Mouse (Mus musculus) lung, postnatal 25 days (tissue): ENCODE data around the gene Myo3a.

Experiments used
- DNase-seq: peaks from one replicate; pipeline ENCODE4 v3.0.0; 2022; ENCODE audit warnings: low spot score

The Myo3a gene

GRCm38 (mm10) chr2:22620978-22621827 is 393.9 kb downstream of the Myo3a start:
- no peak for DNase-seq

GRCm38 (mm10) chr2:22621828-22622731 is 394.8 kb downstream of the Myo3a start, which contains the start of gene Gad2:
TSS of gene Gad2 (plus strand) at chr2:22622205.
- no peak for DNase-seq

GRCm38 (mm10) chr2:22623111-22624070 is 396.1 kb downstream of the Myo3a start:
- DNase-seq, result no peak

GRCm38 (mm10) chr2:22624188-22624975 is 397.1 kb downstream of the Myo3a start:
- no peak for DNase-seq

- no peak for DNase-seq
Measured at GRCm38 (mm10) chr2:22625096-22625960, 398.0 kb downstream of the Myo3a start.

- no peak for DNase-seq
Measured at GRCm38 (mm10) chr2:22627147-22627666, 399.9 kb downstream of the Myo3a start.

GRCm38 (mm10) chr2:22627819-22628432 is 400.6 kb downstream of the Myo3a start:
- DNase-seq, result no peak

GRCm38 (mm10) chr2:22634766-22635165 is 407.5 kb downstream of the Myo3a start:
- no peak for DNase-seq

GRCm38 (mm10) chr2:22646134-22646533 is 418.8 kb downstream of the Myo3a start:
- DNase-seq, result no peak

- DNase-seq, result no peak
Measured at GRCm38 (mm10) chr2:22648394-22648793, 421.1 kb downstream of the Myo3a start.

- no peak for DNase-seq
Measured at GRCm38 (mm10) chr2:22651826-22652225, 424.5 kb downstream of the Myo3a start.

- no peak for DNase-seq
Measured at GRCm38 (mm10) chr2:22663731-22664130, 436.4 kb downstream of the Myo3a start.
